Mouse (Mus musculus) heart, embryonic 16.5 days (tissue): ENCODE measurements around the gene Rarb. TPM values are rescaled to one million over a fixed set of nuclear protein-coding genes. Genes with fewer than 3 reads are reported as not detected.
"Not testable (repeated sequence)": the region's sequence is repeated elsewhere in the genome, so short reads cannot be mapped to it uniquely, and the experiment has no call there.

Source experiments
- ATAC-seq: fragments of 200-750 bp; cut with Nextera tagmentation; replicated peaks from 2 replicates; pipeline ENCODE4 v1.8.0; 2017; ENCODE audit warnings: moderate number of reproducible peaks; ENCODE audit not compliant: insufficient read depth, low FRiP score; ENCODE audit errors: extremely low read depth
- H3K27ac ChIP-seq: fragments of 300-500 bp; sonication (generic); 2 replicates; pipeline ENCODE4 v1.5.1; 2014; ENCODE audit warnings: mild to moderate bottlenecking, low read length, control low read depth, moderate library complexity
- H3K27me3 ChIP-seq: fragments of 300-500 bp; sonication (generic); 2 replicates; pipeline ENCODE4 v1.6.1; 2014; ENCODE audit warnings: low read length, mixed read lengths; ENCODE audit not compliant: control insufficient read depth, insufficient read depth
- H3K36me3 ChIP-seq: fragments of 300-500 bp; sonication (generic); 2 replicates; pipeline ENCODE4 v1.6.1; 2014; ENCODE audit not compliant: control insufficient read depth, insufficient read depth
- H3K4me1 ChIP-seq: fragments of 300-500 bp; sonication (generic); 2 replicates; pipeline ENCODE4 v1.6.1; 2014; ENCODE audit warnings: low read length, mixed read lengths; ENCODE audit not compliant: control insufficient read depth, insufficient read depth
- H3K4me2 ChIP-seq: fragments of 300-500 bp; sonication (generic); 2 replicates; pipeline ENCODE4 v1.6.1; 2014; ENCODE audit warnings: low read depth, mild to moderate bottlenecking, control low read depth, low read length
- H3K4me3 ChIP-seq: fragments of 300-500 bp; sonication (generic); 2 replicates; pipeline ENCODE4 v1.5.1; 2014; ENCODE audit warnings: mild to moderate bottlenecking, control low read depth, low read length
- H3K9ac ChIP-seq: fragments of 300-500 bp; sonication (generic); 2 replicates; pipeline ENCODE4 v1.6.1; 2014; ENCODE audit warnings: low read length, control low read depth
- H3K9me3 ChIP-seq: fragments of 300-500 bp; sonication (generic); replicated peaks from 2 replicates; pipeline ENCODE4 v1.6.1; 2016; ENCODE audit warnings: low read length; ENCODE audit not compliant: control insufficient read depth
- WGBS: fragments of 180-500 bp; shearing (Covaris S2); extraction: QIAGEN DNeasy Blood & Tissue Kit; methylation state at CpG from one replicate; pipeline ENCODE4 v1.1.7; 2014; 5-methylcytosine and 5-hydroxymethylcytosine counted together
- polyA plus RNA-seq: library from polyadenylated mRNA; unstranded; fragments of >200 nt; fragmentation: Nextera tagmentation; extraction: Ambion mirVana; gene quantifications from 2 replicates; pipeline ENCODE4 v1.2.1, GENCODE M21; 2015

Rarb gene
- polyA plus RNA-seq, 1 experiment from 2014 or later, result 11.8 TPM

GRCm38 (mm10) chr14:16776723-16777381 lies 42.1 kb downstream of the Rarb start:
- no peaks in the 10 kb centered on the region for H3K4me1 ChIP-seq
- H3K27ac ChIP-seq, result no peak overlapping the region
- H3K9ac ChIP-seq, result no peak overlapping the region
- H3K4me3 ChIP-seq, result no peak overlapping the region
- no peak overlapping the region for H3K4me2 ChIP-seq
- WGBS, result 52% methylated on average over 2 of the region's 2 CpGs
- ATAC-seq, result no peak
- no peaks in the 10 kb centered on the region for H3K36me3 ChIP-seq
- no peaks in the 10 kb centered on the region for H3K27me3 ChIP-seq
- no peaks in the 10 kb centered on the region for H3K9me3 ChIP-seq

DNA sequence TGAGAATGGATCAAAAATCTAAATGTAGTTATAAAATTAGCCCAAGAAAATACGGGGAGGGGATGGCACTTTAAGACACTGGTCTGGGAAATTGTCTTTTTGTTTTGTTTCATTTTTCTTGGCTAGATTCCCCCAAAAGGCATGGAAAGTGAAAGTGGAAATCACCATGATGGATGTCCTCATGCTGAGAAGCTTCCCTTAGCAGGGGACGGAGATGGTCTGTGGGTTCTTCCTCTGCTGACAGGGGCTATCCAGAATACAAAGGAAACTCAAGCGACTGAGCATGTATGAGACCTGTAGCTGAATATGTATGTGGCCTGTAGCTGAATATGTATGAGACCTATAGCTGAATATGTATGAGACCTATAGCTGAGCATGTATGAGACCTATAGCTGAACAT lies 46.0 kb downstream of the Rarb start:
- WGBS, result 61% methylated on average over 3 of the region's 3 CpGs
- H3K9me3 ChIP-seq, result no peaks in the 10 kb centered on the region
- H3K36me3 ChIP-seq, result no peaks in the 10 kb centered on the region
- no peaks in the 10 kb centered on the region for H3K27me3 ChIP-seq
- H3K27ac ChIP-seq, result no peak overlapping the region
- H3K4me3 ChIP-seq, result no peak overlapping the region
- no peak for ATAC-seq
- no peak overlapping the region for H3K4me2 ChIP-seq
- no peak overlapping the region for H3K9ac ChIP-seq
- H3K4me1 ChIP-seq, result no peaks in the 10 kb centered on the region

GRCm38 (mm10) chr14:16765891-16766290 lies 53.1 kb downstream of the Rarb start:
- no peaks in the 10 kb centered on the region for H3K27me3 ChIP-seq
- no peaks in the 10 kb centered on the region for H3K36me3 ChIP-seq
- H3K4me2 ChIP-seq, result no peak overlapping the region
- no peaks in the 10 kb centered on the region for H3K9me3 ChIP-seq
- H3K27ac ChIP-seq, result no peak overlapping the region
- H3K4me3 ChIP-seq, result no peak overlapping the region
- no peaks in the 10 kb centered on the region for H3K4me1 ChIP-seq
- no peak for ATAC-seq
- no peak overlapping the region for H3K9ac ChIP-seq
- WGBS, result 76% methylated on average over 1 of the region's 1 CpGs

DNA sequence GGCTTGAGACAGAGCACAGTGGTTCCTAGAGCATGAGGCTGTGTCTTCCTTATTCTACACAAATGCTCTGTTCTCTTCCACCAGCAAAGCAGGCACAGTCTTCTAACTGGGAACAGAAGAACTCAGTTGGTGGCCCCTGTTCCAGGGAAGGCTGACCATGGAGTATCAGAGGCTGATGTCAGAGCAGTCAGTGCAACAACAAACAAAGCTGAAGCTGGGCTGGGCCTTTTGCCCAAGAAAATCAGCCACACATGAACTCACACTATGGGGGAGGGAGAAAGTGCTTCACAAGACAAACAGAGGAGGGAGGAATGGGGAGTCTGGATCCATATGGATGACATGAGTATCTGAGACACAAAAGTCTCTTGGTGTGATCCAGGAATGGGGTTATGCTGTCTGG lies 56.2 kb downstream of the Rarb start:
- ATAC-seq, result 0 out of 2 replicates have a peak, but pooled peaks have one; percentile 28
- Histone ChIP-seq H3K4me1 (no peaks in the 10 kb centered on the region), H3K9me3 (no peaks in the 10 kb centered on the region), H3K27me3 (no peaks in the 10 kb centered on the region), H3K4me3 (no peak overlapping the region), H3K9ac (no peak overlapping the region), H3K36me3 (no peaks in the 10 kb centered on the region), H3K4me2 (no peak overlapping the region), H3K27ac (no peak overlapping the region)

GRCm38 (mm10) chr14:16758773-16759434 lies 60.1 kb downstream of the Rarb start:
- Histone ChIP-seq H3K27ac (no peak overlapping the region), H3K36me3 (no peaks in the 10 kb centered on the region), H3K9me3 (no peaks in the 10 kb centered on the region), H3K4me2 (no peak overlapping the region), H3K9ac (no peak overlapping the region), H3K4me3 (no peak overlapping the region), H3K27me3 (no peaks in the 10 kb centered on the region), H3K4me1 (no peaks in the 10 kb centered on the region)
- no peak for ATAC-seq
- 59% methylated on average over 6 of the region's 6 CpGs for WGBS

DNA sequence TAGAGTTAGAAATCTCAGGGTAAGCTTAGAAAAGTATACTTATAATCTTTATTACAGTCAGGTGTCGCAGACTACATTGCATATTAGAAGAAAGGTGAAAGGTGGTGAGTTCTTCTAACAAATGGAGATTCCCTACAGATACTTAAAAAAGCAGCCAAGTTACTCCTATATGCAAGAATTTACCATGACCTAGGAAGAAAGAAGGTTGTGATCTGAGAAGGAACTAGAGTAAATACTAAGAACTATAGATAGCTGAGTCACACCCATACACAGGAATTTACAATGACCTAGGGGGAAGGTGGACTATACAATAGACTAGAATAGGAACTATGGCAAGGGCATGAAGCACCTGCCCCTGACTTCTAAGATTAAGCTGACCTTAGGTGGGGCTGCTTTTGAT lies 63.4 kb downstream of the Rarb start:
- H3K4me1 ChIP-seq, H3K27me3 ChIP-seq, H3K4me2 ChIP-seq, H3K4me3 ChIP-seq, ATAC-seq, H3K9ac ChIP-seq, H3K27ac ChIP-seq, H3K36me3 ChIP-seq, H3K9me3 ChIP-seq: not testable (repeated sequence)
- 98% methylated on average over 1 of the region's 1 CpGs for WGBS

GRCm38 (mm10) chr14:16752648-16753047 lies 66.3 kb downstream of the Rarb start:
- peak; percentile 70 for ATAC-seq
- H3K4me3 ChIP-seq, result no peak overlapping the region

DNA sequence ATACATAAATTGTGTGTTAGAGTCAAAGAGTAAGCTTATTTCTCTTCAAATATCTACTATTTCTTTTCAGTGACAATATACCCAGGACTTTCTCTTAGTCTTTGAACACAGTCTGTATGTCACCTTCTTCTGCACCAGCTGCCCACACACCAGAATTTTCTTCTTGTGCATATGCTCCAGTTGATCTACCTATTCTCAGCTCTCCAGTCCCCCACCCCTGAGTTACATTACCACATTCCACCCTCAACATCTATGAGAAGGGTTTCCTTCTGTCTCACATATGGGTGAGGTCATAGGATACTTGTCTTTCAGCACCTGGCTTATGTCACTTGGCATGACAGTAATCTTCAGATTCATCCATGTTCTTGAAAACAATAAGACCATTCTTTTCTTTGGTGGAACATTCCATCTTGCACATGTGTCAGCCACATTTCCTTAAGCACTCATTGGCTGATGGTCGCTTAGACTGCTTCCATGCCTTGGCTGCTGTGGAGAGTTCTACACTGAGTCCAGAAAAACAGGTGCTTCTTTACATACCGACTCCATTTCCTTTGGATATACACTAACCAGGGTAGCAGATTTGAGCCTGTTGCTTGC lies 71.9 kb downstream of the Rarb start:
- no peaks in the 10 kb centered on the region for H3K4me1 ChIP-seq
- no peaks in the 10 kb centered on the region for H3K36me3 ChIP-seq
- no peaks in the 10 kb centered on the region for H3K27me3 ChIP-seq
- no peak overlapping the region for H3K4me2 ChIP-seq
- no peak overlapping the region for H3K9ac ChIP-seq
- no peaks in the 10 kb centered on the region for H3K9me3 ChIP-seq
- no peak for ATAC-seq
- H3K27ac ChIP-seq, result no peak overlapping the region
- H3K4me3 ChIP-seq, result no peak overlapping the region
- 58% methylated on average over 2 of the region's 2 CpGs for WGBS

More at GRCm38 (mm10) chr14:16752648-16753047, 66.3 kb downstream of the Rarb start:
- Histone ChIP-seq H3K9ac (no peak overlapping the region), H3K4me2 (no peak overlapping the region), H3K27me3 (no peaks in the 10 kb centered on the region), H3K4me1 (no peaks in the 10 kb centered on the region), H3K9me3 (no peaks in the 10 kb centered on the region), H3K36me3 (no peaks in the 10 kb centered on the region), H3K27ac (no peak overlapping the region)
- 58% methylated on average over 1 of the region's 1 CpGs for WGBS

GRCm38 (mm10) chr14:16740982-16741739 lies 77.8 kb downstream of the Rarb start:
- Histone ChIP-seq H3K4me1 (no peaks in the 10 kb centered on the region; the same call in 1 of the 2 replicates), H3K36me3 (no peaks in the 10 kb centered on the region), H3K9ac (no peak overlapping the region), H3K27me3 (no peaks in the 10 kb centered on the region), H3K9me3 (no peaks in the 10 kb centered on the region), H3K4me3 (no peak overlapping the region), H3K4me2 (no peak overlapping the region), H3K27ac (no peak overlapping the region)
- no peak for ATAC-seq
- 69% methylated on average over 13 of the region's 13 CpGs for WGBS
